Mouse (Mus musculus): ENCODE measurements around the gene Dclre1a. TPM values are rescaled to one million over a fixed set of nuclear protein-coding genes. Genes with fewer than 3 reads are reported as not detected.

The Dclre1a gene
- total and polyA plus RNA-seq, 2 experiments from 2014 or later: 9.8 to 10.4 TPM

GRCm38 (mm10) chr19:56584288-56584687, 36.3 kb upstream of the Dclre1a start:
- Histone ChIP-seq H3K9ac (no peak overlapping the region), H3K36me3 (ENCODE audit: insufficient read depth) (peaks cover 20% of the 10 kb centered on the region; the same call in 1 of the 2 replicates), H3K27me3 (ENCODE audit: insufficient read depth, low read length) (no peaks in the 10 kb centered on the region), H3K27ac (ENCODE audit: low read depth, low read length) (no peak overlapping the region), H3K4me1 (ENCODE audit: insufficient read depth) (no peaks in the 10 kb centered on the region), H3K4me3 (ENCODE audit: low read depth, low read length) (no peak overlapping the region), H3K4me2 (ENCODE audit: low read depth) (no peak overlapping the region), H3K9me3 (ENCODE audit: low read length) (no peaks in the 10 kb centered on the region)
- ATAC-seq (no peak), DNase-seq (no peak)
- no peak for TF ChIP-seq CTCF (IDR thresholded peaks at IDR 0.05; ENCODE audit: low read depth)
- 84% methylated on average over 3 of the region's 3 CpGs for WGBS

DNA sequence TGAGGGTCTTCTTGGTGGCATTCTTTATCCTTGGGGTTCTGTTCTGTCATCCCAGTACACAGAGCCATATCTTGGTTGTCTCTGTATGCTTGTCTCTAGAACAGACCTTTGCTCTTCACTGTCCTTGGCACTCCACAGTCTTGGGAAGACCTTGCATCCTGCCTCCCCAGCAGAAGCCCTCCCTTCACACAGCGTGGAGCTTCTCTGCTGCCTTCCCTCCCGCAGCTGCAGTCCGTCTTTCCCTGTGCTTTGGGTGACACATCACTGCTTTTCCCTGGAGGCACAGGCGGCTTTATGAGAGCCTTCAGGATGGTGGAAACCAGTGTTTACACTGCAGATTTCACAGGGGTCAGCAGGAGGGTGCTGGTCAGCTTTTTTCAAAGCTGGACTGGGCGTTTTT, 35.8 kb upstream of the Dclre1a start:
- 76% methylated on average over 5 of the region's 5 CpGs for WGBS
- Histone ChIP-seq H3K4me3 (ENCODE audit: low read depth, low read length) (no peak overlapping the region), H3K9ac (no peak overlapping the region), H3K27ac (ENCODE audit: low read depth, low read length) (no peak overlapping the region), H3K9me3 (ENCODE audit: low read length) (no peaks in the 10 kb centered on the region), H3K4me1 (ENCODE audit: insufficient read depth) (no peaks in the 10 kb centered on the region), H3K4me2 (ENCODE audit: low read depth) (no peak overlapping the region), H3K27me3 (ENCODE audit: insufficient read depth, low read length) (no peaks in the 10 kb centered on the region), H3K36me3 (ENCODE audit: insufficient read depth) (peaks cover 16% of the 10 kb centered on the region; the same call in 1 of the 2 replicates)
- DNase-seq (no peak), ATAC-seq (no peak)
- TF ChIP-seq CTCF (IDR thresholded peaks at IDR 0.05; ENCODE audit: low read depth): no peak

DNA sequence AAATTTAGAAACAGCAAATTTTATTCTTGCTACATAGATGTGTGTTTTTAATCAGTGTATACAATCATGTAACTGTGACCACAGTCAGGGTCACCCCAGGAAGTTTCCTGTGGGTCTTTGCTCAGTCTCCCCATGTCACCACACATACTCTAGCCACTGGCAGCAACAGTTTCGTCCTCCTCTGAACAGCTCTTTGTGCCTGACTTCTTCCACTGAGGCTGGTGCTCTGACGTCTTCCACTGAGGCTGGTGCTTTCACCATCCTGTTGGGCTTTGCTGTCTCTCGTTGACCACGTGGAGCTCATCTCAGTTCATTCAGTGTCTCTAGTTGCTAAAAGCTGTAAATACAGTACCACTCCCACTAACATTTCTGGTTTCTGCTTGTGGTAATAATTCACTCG, 34.0 kb upstream of the Dclre1a start:
- Histone ChIP-seq H3K4me2 (ENCODE audit: low read depth) (no peak overlapping the region), H3K9me3 (ENCODE audit: low read length) (no peaks in the 10 kb centered on the region), H3K36me3 (ENCODE audit: insufficient read depth) (peaks cover 10% of the 10 kb centered on the region; the same call in 1 of the 2 replicates), H3K4me3 (ENCODE audit: low read depth, low read length) (no peak overlapping the region), H3K27me3 (ENCODE audit: insufficient read depth, low read length) (no peaks in the 10 kb centered on the region), H3K27ac (ENCODE audit: low read depth, low read length) (no peak overlapping the region), H3K9ac (no peak overlapping the region), H3K4me1 (ENCODE audit: insufficient read depth) (no peaks in the 10 kb centered on the region)
- DNase-seq: no peak
- 85% methylated on average over 5 of the region's 5 CpGs for WGBS
- no peak for TF ChIP-seq CTCF (IDR thresholded peaks at IDR 0.05; ENCODE audit: low read depth)
- no peak for ATAC-seq

DNA sequence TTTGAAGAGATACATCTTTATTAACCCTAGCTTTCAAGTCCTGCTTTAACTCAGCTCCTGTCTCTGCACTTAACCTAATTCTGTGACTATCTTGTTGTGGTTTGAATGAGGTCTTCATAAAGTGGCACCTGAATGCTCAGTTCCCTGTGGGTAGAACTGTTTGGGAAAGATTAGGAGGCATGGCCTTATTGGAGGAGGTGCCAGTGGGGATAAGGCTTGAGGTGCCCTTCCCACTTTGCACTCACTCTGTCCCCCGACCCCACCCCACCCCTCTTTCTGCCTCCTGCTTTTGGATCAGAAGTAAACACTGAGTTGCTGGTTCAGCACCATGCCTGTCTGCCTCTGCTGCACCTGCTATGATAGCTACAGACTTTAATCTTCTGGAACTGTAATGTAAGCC, 29.8 kb upstream of the Dclre1a start:
- no peak overlapping the region for H3K9ac ChIP-seq
- no peaks in the 10 kb centered on the region for H3K27me3 ChIP-seq (ENCODE audit: insufficient read depth, low read length)
- peaks cover 8% of the 10 kb centered on the region; the same call in 1 of the 2 replicates for H3K36me3 ChIP-seq (ENCODE audit: insufficient read depth)
- TF ChIP-seq CTCF (IDR thresholded peaks at IDR 0.05; ENCODE audit: low read depth): no peak
- ATAC-seq (no peak), DNase-seq (no peak)
- H3K4me2 ChIP-seq (ENCODE audit: low read depth): no peak overlapping the region
- no peak overlapping the region for H3K27ac ChIP-seq (ENCODE audit: low read depth, low read length)
- WGBS: 69% methylated on average over 1 of the region's 1 CpGs
- H3K9me3 ChIP-seq (ENCODE audit: low read length): no peaks in the 10 kb centered on the region
- no peak overlapping the region for H3K4me3 ChIP-seq (ENCODE audit: low read depth, low read length)
- H3K4me1 ChIP-seq (ENCODE audit: insufficient read depth): no peaks in the 10 kb centered on the region

DNA sequence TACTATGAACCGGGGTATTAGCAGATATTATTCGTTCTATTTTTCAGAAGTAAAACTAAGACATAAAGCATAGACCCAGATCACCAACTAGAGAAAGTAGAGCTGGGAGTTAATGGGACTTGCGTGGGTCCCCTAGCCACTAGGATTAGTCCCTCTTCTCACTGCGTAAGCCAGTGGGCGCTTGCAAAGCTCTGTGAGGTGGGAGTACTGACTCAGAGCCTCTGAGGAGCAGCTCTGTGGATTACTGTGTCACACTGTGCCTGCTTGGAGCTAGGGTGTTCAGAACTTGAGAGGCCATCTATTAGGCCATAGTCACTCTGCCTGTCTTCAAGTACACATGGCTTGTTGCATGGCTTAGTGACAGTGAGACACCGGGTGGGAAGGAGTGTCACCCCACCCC, 25.2 kb upstream of the Dclre1a start:
- Histone ChIP-seq H3K4me2 (ENCODE audit: low read depth) (no peak overlapping the region), H3K4me3 (ENCODE audit: low read depth, low read length) (no peak overlapping the region), H3K9ac (no peak overlapping the region), H3K9me3 (ENCODE audit: low read length) (no peaks in the 10 kb centered on the region), H3K4me1 (ENCODE audit: insufficient read depth) (no peaks in the 10 kb centered on the region), H3K36me3 (ENCODE audit: insufficient read depth) (peaks cover 3% of the 10 kb centered on the region; the same call in 1 of the 2 replicates), H3K27ac (ENCODE audit: low read depth, low read length) (no peak overlapping the region), H3K27me3 (ENCODE audit: insufficient read depth, low read length) (no peaks in the 10 kb centered on the region)
- WGBS: 92% methylated on average over 6 of the region's 6 CpGs
- ATAC-seq (no peak), DNase-seq (no peak)
- no peak for TF ChIP-seq CTCF (IDR thresholded peaks at IDR 0.05; ENCODE audit: low read depth)

DNA sequence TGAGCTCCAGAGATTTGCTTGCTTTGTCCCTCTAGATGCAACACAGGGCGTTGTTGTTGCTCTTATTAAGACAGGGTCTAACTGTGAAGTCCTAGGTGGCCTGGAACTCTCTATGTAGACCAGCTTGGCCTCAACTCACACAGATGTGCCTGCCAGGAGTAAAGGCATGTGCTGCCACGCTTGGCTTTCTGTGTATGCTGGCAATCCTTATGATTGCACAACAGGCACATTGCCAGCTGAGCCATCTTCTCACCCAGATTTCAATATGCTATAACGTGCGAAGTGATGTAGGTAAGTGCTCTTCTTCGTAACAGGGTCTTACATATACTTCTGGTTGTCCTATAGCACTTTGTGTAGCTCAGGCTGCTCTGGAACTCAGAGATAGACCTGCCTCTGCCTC, 23.9 kb upstream of the Dclre1a start:
- Histone ChIP-seq H3K4me3 (ENCODE audit: low read depth, low read length) (no peak overlapping the region), H3K9me3 (ENCODE audit: low read length) (no peaks in the 10 kb centered on the region), H3K36me3 (ENCODE audit: insufficient read depth) (0 out of 2 replicates have a peak, but pooled peaks cover 3% of the 10 kb centered on the region), H3K9ac (no peak overlapping the region), H3K27ac (ENCODE audit: low read depth, low read length) (no peak overlapping the region), H3K4me2 (ENCODE audit: low read depth) (no peak overlapping the region), H3K27me3 (ENCODE audit: insufficient read depth, low read length) (no peaks in the 10 kb centered on the region), H3K4me1 (ENCODE audit: insufficient read depth) (no peaks in the 10 kb centered on the region)
- TF ChIP-seq CTCF (IDR thresholded peaks at IDR 0.05; ENCODE audit: low read depth): no peak
- no peak for ATAC-seq
- no peak for DNase-seq
- WGBS: 75% methylated on average over 5 of the region's 5 CpGs

- H3K27me3 ChIP-seq (ENCODE audit: insufficient read depth, low read length): no peaks in the 10 kb centered on the region
- no peaks in the 10 kb centered on the region for H3K4me1 ChIP-seq (ENCODE audit: insufficient read depth)
- no peaks in the 10 kb centered on the region for H3K9me3 ChIP-seq (ENCODE audit: low read length)
- no peak overlapping the region for H3K27ac ChIP-seq (ENCODE audit: low read depth, low read length)
- no peak for ATAC-seq
- no peak for DNase-seq
- H3K9ac ChIP-seq: no peak overlapping the region
- H3K4me2 ChIP-seq (ENCODE audit: low read depth): no peak overlapping the region
- no peak overlapping the region for H3K4me3 ChIP-seq (ENCODE audit: low read depth, low read length)
- 92% methylated on average over 2 of the region's 2 CpGs for WGBS
- no peak for TF ChIP-seq CTCF (IDR thresholded peaks at IDR 0.05; ENCODE audit: low read depth)
- 0 out of 2 replicates have a peak, but pooled peaks cover 3% of the 10 kb centered on the region for H3K36me3 ChIP-seq (ENCODE audit: insufficient read depth)
Observed at GRCm38 (mm10) chr19:56571234-56571633, 23.2 kb upstream of the Dclre1a start.
